Mouse (Mus musculus) skeletal muscle tissue, adult 2 months (tissue): ENCODE measurements around the gene S100a13.

Experiments
- DNase-seq: peaks from one replicate; pipeline ENCODE4 v3.0.0-alpha.2; 2012; ENCODE audit warnings: low read depth, low spot score

The S100a13 gene

GRCm38 (mm10) chr3:90552231-90552630 is 38.0 kb downstream of the S100a13 start:
- DNase-seq = no peak

GRCm38 (mm10) chr3:90555954-90556353 is 41.7 kb downstream of the S100a13 start:
- DNase-seq = peak; percentile 56

DNA sequence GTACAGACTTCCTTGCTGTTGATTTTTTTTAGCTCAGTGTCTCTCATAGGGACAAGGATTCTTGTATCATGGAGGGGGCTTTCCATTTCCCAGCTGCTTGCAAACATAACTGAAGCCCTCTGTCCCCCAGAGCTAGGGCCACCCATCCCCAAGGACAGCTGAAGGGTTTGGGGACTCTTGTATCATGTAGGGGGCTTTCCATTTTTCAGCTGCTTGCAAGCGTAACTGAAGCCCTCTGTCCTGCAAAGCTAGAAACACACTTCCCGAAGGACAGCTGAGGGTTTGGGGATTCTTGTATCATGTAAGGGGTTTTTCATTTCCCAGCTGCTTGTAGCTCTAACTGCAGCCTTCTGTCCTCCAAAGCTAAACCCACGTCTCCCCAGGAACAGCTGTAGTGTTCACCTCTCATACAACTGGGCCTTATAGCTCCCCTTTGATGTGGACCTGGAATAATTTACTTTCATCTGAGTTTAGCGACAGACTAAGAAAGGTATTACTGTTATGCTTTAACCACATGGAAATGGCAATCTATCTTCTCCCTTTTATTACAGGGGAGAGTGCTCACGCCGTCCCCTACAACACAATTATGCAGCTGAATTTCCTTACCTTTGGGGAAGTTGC is 45.9 kb downstream of the S100a13 start, which contains the start of gene S100a3:
TSS of gene S100a3 (plus strand) at position 571 of the 621 bp plus-strand sequence.
- DNase-seq = no peak
